Mouse (Mus musculus) T-cell, adult 2 months (primary cell): ENCODE data around the gene Eif4a1.
A peak's percentile ranks its signal among the peaks of the same experiment; 100 is the strongest.

Source experiments
- DNase-seq: peaks from one replicate; pipeline ENCODE4 v3.0.0; 2022; ENCODE audit warnings: low spot score

Eif4a1 gene

DNA sequence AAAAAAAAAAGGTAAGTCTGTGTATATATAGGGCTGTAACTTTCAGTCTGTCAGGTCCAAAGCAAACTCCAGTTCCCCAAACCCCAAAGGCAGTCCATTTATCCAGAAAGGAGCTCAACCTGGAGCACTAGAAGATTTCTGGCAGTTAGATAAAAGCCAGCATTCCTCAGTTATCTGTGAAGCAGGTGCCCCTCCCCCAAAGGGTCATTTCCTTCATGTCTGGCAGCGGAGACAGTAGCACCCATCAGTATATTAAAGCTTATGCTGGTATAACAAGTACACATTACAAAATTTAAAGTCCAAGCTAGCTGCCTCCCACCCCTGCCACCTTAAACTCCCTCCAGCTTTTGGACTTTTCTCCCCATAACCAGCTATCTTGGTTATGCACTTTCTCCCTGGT, 27.4 kb upstream of the Eif4a1 start:
- no peak for DNase-seq

- DNase-seq: no peak
These were observed 26.4 kb upstream of the Eif4a1 start for GRCm38 (mm10) chr11:69698574-69698973.

GRCm38 (mm10) chr11:69697396-69697795, 25.2 kb upstream of the Eif4a1 start:
- no peak for DNase-seq

DNA sequence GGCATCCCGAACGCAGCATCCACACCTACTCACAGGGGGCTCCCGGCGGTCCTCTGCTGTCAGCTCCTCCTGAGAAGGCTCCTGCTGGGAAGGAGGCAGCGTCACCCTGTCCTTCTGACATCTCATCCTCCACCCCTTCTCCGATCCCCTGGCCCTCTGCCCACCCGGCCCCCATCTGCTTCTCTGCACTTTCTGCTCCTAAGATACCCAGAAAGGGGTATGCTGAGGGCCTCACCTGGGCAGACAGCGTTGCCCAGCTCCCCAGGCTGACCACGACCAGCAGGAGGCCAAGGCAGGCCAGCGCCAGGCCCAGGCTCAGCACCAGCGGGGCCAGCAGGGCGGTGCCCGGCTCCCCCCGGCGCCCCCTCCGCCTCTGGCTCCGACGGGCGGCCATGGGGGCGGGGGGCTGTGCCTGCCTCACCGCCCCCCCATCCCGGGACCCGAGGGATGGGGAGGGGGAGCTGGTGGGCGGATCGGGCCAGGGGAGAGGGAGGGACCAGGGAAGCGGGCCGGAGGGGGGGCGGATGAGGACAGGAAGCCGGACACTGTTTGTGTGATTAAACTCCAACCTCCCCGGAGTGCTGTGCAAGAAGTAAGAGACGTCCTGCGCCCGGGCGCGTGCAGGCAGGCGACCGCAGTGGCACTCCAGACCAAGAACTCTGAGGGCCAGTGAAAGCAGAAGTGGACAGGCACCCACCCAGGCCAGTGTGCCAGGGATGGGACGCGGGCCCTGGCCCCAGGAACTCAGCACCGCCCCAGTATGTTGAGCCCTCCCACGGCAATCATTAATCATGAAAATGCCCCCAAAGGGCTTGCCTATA, 23.3 kb upstream of the Eif4a1 start, which contains the start of the genes Tnfsf12 and Tnfsfm13:
Gene Tnfsf12, minus strand, starts transcription at position 489 of the 821 bp plus-strand sequence.
Gene Tnfsfm13, minus strand, starts transcription at position 738 of the 821 bp plus-strand sequence.
- no peak for DNase-seq

- DNase-seq: no peak
These were observed 22.8 kb upstream of the Eif4a1 start for GRCm38 (mm10) chr11:69695046-69695360.

DNA sequence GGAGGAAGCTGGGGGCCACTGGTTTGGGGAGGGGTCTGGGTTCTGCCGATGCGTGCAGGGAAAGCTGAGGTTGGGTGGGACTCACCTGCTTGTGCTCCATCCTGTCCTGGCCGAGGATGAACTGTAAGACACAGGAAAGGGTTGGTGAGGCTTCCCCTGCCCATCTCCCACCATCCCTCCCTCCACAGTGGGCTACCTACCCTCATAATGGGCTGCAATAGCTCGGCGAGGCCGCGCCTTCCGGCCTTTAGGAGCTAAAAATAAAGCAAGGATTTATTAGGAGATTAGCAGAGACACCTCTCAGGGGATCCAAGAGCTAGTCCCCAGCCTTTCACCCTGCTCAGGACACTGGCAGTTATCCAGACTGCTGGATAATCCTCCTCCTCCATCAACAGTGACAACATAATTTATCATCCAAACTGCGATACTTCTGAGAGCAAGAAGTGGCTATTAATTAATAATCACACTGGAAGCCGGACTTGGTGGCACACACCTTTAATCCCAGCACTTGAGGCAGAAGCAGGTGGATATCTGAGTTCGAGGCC, 21.3 kb upstream of the Eif4a1 start:
- no peak for DNase-seq

- no peak for DNase-seq
These were observed 20.6 kb upstream of the Eif4a1 start for GRCm38 (mm10) chr11:69692863-69693262.

- DNase-seq: no peak
These were observed 20.1 kb upstream of the Eif4a1 start for GRCm38 (mm10) chr11:69692196-69692811.

DNA sequence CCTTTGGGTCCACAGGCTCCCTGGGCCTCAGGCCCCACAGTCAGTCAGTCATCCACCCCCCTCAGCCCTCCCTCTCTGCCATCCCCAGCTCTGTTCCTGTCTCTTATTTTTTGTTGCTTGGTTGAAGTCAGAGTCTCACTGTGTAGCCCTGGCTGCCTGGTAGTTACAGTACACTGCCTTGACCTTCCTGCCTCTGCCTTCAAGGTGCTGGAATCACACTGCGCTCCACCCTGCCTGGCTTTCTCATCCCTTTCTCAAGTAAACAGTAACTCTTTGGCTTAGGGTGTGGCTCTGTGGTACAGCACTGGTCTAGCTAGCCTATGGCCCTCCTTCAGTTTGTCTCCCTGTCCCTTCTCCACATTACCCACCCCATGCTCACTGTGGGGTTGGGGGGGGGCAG, 17.7 kb upstream of the Eif4a1 start:
- no peak for DNase-seq

DNA sequence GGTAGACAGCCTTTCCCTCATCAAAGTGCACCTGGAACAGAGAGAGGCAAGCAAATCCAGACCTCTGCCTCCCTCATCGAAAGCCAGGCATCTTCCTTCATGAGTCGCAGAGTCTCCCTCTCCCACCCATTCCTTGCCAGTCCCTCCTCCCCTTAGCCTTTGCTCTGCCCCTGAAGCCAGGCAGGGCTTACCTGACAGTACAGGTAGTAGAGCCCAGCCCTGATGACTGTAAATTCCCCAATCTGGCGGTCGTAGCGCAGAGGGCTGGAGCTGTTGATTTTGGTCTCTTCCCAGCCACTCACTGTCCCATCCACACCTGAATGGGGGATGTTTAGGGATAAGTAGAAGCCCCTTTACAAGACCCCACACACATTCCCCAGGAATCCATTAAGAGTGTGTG, 14.8 kb upstream of the Eif4a1 start:
- no peak for DNase-seq

- no peak for DNase-seq
These were observed 14.2 kb upstream of the Eif4a1 start for GRCm38 (mm10) chr11:69686377-69686776.

DNA sequence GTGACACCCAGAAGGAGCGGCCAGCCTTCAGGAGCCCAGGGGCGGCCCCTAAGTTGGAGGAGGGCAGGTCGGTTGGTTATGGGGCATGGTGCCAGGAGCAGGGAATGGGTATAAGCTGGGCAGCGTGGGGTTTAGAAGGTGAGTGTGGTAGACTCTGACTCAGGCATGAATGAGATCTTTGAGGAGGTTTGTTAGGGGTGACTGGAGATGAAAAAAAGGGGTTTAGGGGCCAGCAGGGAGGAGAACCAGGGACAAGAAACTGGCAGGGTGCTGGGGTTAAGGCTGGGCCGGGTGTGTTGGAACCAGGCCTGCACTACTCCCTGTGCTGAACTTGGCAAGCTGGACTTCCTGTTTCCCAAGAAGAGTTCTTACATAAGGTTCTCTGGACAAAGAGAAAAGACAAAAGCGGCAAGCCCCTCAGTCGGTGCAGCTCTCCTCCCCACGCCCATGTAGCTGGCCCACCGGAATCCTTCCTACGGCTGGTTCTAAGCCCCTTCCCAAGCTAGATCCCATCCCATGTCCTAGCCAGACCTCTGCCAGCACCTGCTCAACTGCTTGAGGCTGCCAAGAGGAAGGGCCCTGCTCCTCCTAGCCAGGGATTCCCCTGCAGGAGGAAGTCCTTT, 13.4 kb upstream of the Eif4a1 start, which contains the start of gene Tnfsf13:
Gene Tnfsf13, minus strand, starts transcription at position 259 of the 623 bp plus-strand sequence.
- DNase-seq: no peak

DNA sequence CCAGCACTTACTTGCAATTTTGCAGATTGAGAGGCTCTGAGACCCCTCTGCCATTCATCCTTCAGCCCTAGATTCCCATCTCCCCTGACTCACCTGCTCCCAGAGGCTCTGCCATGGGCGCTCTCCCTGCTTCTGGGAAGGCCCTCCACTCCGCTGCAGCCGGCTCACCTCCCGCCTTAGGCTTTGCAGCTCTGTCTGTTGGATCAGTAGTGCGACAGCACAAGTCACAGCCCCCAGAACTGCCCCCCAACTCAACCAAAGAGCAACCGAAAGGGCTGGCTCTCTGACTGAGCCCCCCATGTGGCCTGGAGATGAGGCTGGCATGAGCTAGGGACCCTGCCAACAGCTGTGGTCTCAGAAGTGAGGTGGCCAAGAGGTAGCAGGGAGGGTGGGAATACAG, 12.7 kb upstream of the Eif4a1 start:
- no peak for DNase-seq

DNA sequence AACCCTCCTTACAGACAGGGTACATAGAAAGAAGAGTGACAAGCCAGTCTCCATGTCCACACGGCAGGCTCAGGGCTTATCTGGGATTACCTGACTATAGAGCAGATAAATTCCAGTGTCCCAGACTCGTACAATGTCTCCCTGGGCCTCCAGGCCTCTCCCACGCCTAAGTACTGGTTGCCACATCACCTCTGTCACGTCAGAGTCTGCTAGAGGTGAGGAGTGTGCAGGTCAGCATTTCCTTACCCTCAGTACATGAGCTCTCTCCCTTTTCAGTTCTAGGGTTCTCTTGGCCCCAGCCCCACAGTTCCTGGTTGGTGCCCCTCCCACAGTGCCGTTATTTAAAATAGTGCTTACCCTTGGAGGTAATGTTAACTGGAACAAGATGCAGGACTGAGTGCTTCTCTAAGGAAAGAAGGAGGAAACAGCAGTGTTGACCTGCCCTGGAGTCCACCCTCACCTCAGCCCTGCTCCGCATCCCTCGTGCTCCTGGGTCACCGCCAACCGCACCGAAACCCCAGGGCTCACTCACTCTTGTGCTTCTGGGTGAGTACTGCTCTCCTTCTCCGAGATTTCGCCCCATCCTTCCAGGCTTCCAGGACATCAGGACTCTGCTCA, 12.0 kb upstream of the Eif4a1 start:
- DNase-seq: no peak

DNA sequence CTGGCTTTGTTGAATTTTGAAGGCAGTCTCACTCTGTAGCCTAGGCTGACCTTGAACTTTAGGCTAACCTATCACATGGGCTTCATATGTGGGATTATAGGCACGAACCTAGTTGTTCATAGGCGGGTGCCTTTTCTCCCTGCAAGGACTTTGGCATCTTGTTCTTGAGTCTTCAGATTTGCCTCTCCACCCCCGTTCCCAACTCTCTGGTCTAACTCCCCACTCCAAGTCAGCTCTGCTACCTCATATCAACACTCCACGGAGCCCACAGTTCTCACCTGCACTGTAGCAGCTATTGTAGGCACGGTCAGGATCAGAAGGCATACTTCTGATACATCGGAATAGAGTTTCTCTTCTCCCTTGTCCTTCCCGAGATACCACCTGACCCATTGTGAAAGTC, 11.4 kb upstream of the Eif4a1 start:
- DNase-seq: no peak

DNA sequence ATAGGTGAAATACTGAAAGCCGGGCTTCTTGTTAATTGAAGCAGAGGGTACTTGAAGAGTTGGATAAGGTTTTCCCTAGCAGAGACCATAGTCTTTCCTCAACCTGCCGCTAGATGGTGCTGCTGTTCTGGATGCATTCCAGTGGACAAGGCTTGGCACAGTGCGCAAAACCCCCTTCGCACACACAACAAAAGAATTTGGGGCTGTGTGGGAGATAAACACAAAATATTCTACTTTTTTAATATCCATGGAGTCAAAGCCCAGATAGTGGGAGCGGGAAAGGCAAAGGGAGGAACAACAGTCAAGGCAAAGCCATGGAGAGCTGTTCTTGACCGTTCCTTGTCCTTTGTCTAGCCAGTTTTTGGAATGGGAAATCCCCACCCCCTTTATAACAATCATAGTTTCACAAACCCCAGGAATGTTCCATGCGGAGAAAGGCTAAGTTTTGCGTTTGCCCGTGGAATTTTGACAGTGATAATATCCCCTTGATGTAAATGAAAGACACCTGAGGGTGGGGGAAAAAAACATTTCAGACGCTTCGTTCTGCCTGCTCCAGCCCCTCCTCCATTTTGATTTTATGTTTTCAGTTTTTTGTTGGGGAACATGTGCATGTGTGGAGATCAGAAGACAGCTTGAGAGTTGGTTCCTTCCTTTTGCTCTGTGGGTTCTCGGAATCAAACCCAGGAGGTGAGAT, 10.8 kb upstream of the Eif4a1 start:
- DNase-seq: peak; percentile 82

GRCm38 (mm10) chr11:69682209-69682839, 10.1 kb upstream of the Eif4a1 start:
- DNase-seq: no peak

GRCm38 (mm10) chr11:69681314-69682208, 9.3 kb upstream of the Eif4a1 start, which contains the start of gene Senp3:
Gene Senp3, minus strand, starts transcription at chr11:69682084.
- DNase-seq: peak; percentile 98

DNA sequence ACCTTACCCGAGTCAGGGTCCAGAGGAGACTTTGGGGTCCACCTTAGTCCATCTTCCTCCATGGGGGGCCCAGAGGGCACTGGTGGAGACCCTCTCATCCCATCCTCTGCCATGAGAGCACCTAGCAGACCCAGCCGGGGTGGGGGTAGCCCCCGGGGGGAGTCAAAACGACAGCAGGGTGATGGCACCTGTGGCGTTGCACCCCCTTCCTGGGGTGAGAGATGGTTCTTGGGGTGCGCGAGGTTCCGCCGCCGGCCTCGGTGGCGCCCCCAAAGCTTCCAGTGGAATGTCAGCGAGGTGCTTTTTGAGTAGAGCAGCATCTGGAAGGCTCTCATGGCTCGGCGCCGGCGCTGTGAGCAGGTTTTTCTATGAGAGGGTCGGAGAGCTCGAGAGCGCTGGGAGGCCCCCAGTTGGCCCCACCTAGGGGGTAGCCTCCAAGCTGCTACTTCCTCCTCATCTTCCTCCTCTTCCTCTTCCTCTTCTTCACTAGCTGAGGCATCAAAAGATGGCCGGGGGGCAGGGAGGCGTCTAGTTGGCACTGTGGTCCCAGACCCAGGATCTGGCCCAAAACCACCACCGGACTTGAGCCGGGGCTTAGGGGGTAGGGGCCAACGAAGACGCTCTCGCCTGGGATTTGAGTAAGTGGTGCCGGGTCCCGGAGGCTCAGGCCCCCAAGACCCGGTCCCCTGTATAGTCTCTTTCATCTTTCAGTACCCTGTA, 8.1 kb upstream of the Eif4a1 start:
- DNase-seq: no peak
